Mouse (Mus musculus) limb, embryonic 11.5 days (tissue): ENCODE measurements at regions not wholly inside any gene's neighbourhood (a gene's known extent, or its start where the extent isn't known, plus 50 kb on each side); places are given as distances from the start of the nearest gene placed in this dataset.

Experiments
- ATAC-seq: fragments of 200-750 bp; cut with Nextera tagmentation; 2 replicates; pipeline ENCODE4 v1.8.0; 2017; ENCODE audit warnings: low read depth; ENCODE audit not compliant: insufficient number of reproducible peaks, low FRiP score, low TSS enrichment
- DNase-seq: peaks from one replicate; pipeline ENCODE4 v3.0.0-alpha.2; 2015; ENCODE audit warnings: low spot score
- H3K27ac ChIP-seq: fragments of 300-500 bp; sonication (generic); replicated peaks from 2 replicates; pipeline ENCODE4 v1.5.1; 2014; ENCODE audit warnings: low read depth, mild to moderate bottlenecking, low read length
- H3K27me3 ChIP-seq: fragments of 300-500 bp; sonication (generic); 2 replicates; pipeline ENCODE4 v1.6.1; 2014; ENCODE audit warnings: mild to moderate bottlenecking, low read length, mixed read lengths; ENCODE audit not compliant: control insufficient read depth, insufficient read depth
- H3K36me3 ChIP-seq: fragments of 300-500 bp; sonication (generic); 2 replicates; pipeline ENCODE4 v1.6.1; 2014; ENCODE audit warnings: mild to moderate bottlenecking, low read length, moderate library complexity, mixed read lengths; ENCODE audit not compliant: control insufficient read depth, insufficient read depth
- H3K4me1 ChIP-seq: fragments of 300-500 bp; sonication (generic); 2 replicates; pipeline ENCODE4 v1.6.1; 2014; ENCODE audit warnings: low read length, mixed read lengths; ENCODE audit not compliant: control insufficient read depth, insufficient read depth
- H3K4me2 ChIP-seq: fragments of 300-500 bp; sonication (generic); 2 replicates; pipeline ENCODE4 v1.6.1; 2014; ENCODE audit warnings: low read depth, mild to moderate bottlenecking, moderate library complexity; ENCODE audit not compliant: severe bottlenecking
- H3K4me3 ChIP-seq: fragments of 300-500 bp; sonication (generic); 2 replicates; pipeline ENCODE4 v1.5.1; 2014; ENCODE audit warnings: low read depth, low read length
- H3K9ac ChIP-seq: fragments of 300-500 bp; sonication (generic); 2 replicates; pipeline ENCODE4 v1.6.1; 2014; ENCODE audit warnings: mild to moderate bottlenecking, low read length
- H3K9me3 ChIP-seq: fragments of 300-500 bp; sonication (generic); 2 replicates; pipeline ENCODE4 v1.6.1; 2016; ENCODE audit warnings: low read length; ENCODE audit not compliant: control insufficient read depth
- WGBS: fragments of 180-500 bp; shearing (Covaris S2); extraction: QIAGEN DNeasy Blood & Tissue Kit; methylation state at CpG from one replicate; pipeline ENCODE4 v1.1.7; 2014; 5-methylcytosine and 5-hydroxymethylcytosine counted together

- H3K36me3 ChIP-seq, result no peaks in the 10 kb centered on the region
- no peak for DNase-seq
- H3K27ac ChIP-seq, result no peak overlapping the region
- no peak overlapping the region for H3K9ac ChIP-seq
- no peaks in the 10 kb centered on the region for H3K4me1 ChIP-seq
- H3K9me3 ChIP-seq, result no peaks in the 10 kb centered on the region
- ATAC-seq, result no peak
- WGBS, result 94% methylated on average over 11 of the region's 11 CpGs
- no peaks in the 10 kb centered on the region for H3K27me3 ChIP-seq
- H3K4me3 ChIP-seq, result no peak overlapping the region
- H3K4me2 ChIP-seq, result no peak overlapping the region
These were observed 104.4 kb downstream of the Tsen15 start for GRCm38 (mm10) chr1:152282106-152282505.

GRCm38 (mm10) chr1:152281201-152281600, 105.3 kb downstream of the Tsen15 start:
- H3K36me3 ChIP-seq, result no peaks in the 10 kb centered on the region
- no peaks in the 10 kb centered on the region for H3K9me3 ChIP-seq
- H3K27me3 ChIP-seq, result no peaks in the 10 kb centered on the region
- ATAC-seq (no peak), DNase-seq (no peak)
- WGBS, result 87% methylated on average over 8 of the region's 8 CpGs
- no peaks in the 10 kb centered on the region for H3K4me1 ChIP-seq
- no peak overlapping the region for H3K4me2 ChIP-seq
- H3K27ac ChIP-seq, result no peak overlapping the region
- no peak overlapping the region for H3K4me3 ChIP-seq
- no peak overlapping the region for H3K9ac ChIP-seq

GRCm38 (mm10) chr1:152280014-152280413, 106.5 kb downstream of the Tsen15 start:
- H3K4me1 ChIP-seq, result no peaks in the 10 kb centered on the region
- no peak overlapping the region for H3K27ac ChIP-seq
- no peak overlapping the region for H3K9ac ChIP-seq
- no peak for ATAC-seq
- DNase-seq, result peak; percentile 47
- H3K36me3 ChIP-seq, result no peaks in the 10 kb centered on the region
- H3K9me3 ChIP-seq, result no peaks in the 10 kb centered on the region
- H3K4me2 ChIP-seq, result no peak overlapping the region
- 48% methylated on average over 1 of the region's 1 CpGs for WGBS
- no peaks in the 10 kb centered on the region for H3K27me3 ChIP-seq
- no peak overlapping the region for H3K4me3 ChIP-seq

- 96% methylated on average over 24 of the region's 24 CpGs for WGBS
- no peaks in the 10 kb centered on the region for H3K36me3 ChIP-seq
- no peaks in the 10 kb centered on the region for H3K27me3 ChIP-seq
- ATAC-seq (no peak), DNase-seq (no peak)
- no peak overlapping the region for H3K4me2 ChIP-seq
- H3K9ac ChIP-seq, result no peak overlapping the region
- no peaks in the 10 kb centered on the region for H3K4me1 ChIP-seq
- no peak overlapping the region for H3K27ac ChIP-seq
- H3K4me3 ChIP-seq, result no peak overlapping the region
- no peaks in the 10 kb centered on the region for H3K9me3 ChIP-seq
These were observed 111.5 kb downstream of the Tsen15 start for GRCm38 (mm10) chr1:152275011-152275410.

- no peak for DNase-seq
- Histone ChIP-seq H3K4me1 (no peaks in the 10 kb centered on the region), H3K4me2 (no peak overlapping the region), H3K27ac (no peak overlapping the region), H3K9me3 (no peaks in the 10 kb centered on the region), H3K9ac (no peak overlapping the region), H3K36me3 (no peaks in the 10 kb centered on the region), H3K27me3 (no peaks in the 10 kb centered on the region), H3K4me3 (no peak overlapping the region)
- ATAC-seq, result no peak
- 85% methylated on average over 1 of the region's 1 CpGs for WGBS
These were observed 113.1 kb downstream of the Tsen15 start for GRCm38 (mm10) chr1:152273430-152273829.

GRCm38 (mm10) chr1:152269936-152270702, 116.4 kb downstream of the Tsen15 start:
- Histone ChIP-seq H3K27ac (no peak overlapping the region), H3K27me3 (no peaks in the 10 kb centered on the region), H3K9me3 (no peaks in the 10 kb centered on the region), H3K4me2 (no peak overlapping the region), H3K36me3 (no peaks in the 10 kb centered on the region), H3K9ac (no peak overlapping the region), H3K4me1 (no peaks in the 10 kb centered on the region), H3K4me3 (no peak overlapping the region)
- DNase-seq (no peak), ATAC-seq (no peak)
- WGBS, result 83% methylated on average over 10 of the region's 10 CpGs

GRCm38 (mm10) chr1:152266390-152266789, 120.1 kb downstream of the Tsen15 start:
- no peak overlapping the region for H3K27ac ChIP-seq
- H3K4me2 ChIP-seq, result no peak overlapping the region
- ATAC-seq (no peak), DNase-seq (no peak)
- no peaks in the 10 kb centered on the region for H3K27me3 ChIP-seq
- no peak overlapping the region for H3K9ac ChIP-seq
- H3K36me3 ChIP-seq, result no peaks in the 10 kb centered on the region
- H3K9me3 ChIP-seq, result no peaks in the 10 kb centered on the region
- no peak overlapping the region for H3K4me3 ChIP-seq
- no peaks in the 10 kb centered on the region for H3K4me1 ChIP-seq

GRCm38 (mm10) chr1:152264981-152265380, 121.5 kb downstream of the Tsen15 start:
- H3K36me3 ChIP-seq, result no peaks in the 10 kb centered on the region
- DNase-seq (no peak), ATAC-seq (no peak)
- no peaks in the 10 kb centered on the region for H3K4me1 ChIP-seq
- H3K27ac ChIP-seq, result no peak overlapping the region
- no peak overlapping the region for H3K4me2 ChIP-seq
- no peak overlapping the region for H3K9ac ChIP-seq
- WGBS, result 80% methylated on average over 6 of the region's 6 CpGs
- H3K27me3 ChIP-seq, result no peaks in the 10 kb centered on the region
- H3K9me3 ChIP-seq, result no peaks in the 10 kb centered on the region
- H3K4me3 ChIP-seq, result no peak overlapping the region

GRCm38 (mm10) chr1:152261472-152261871, 125.0 kb downstream of the Tsen15 start:
- no peak overlapping the region for H3K27ac ChIP-seq
- no peaks in the 10 kb centered on the region for H3K4me1 ChIP-seq
- ATAC-seq, result no peak
- H3K9ac ChIP-seq, result no peak overlapping the region
- 41% methylated on average over 4 of the region's 4 CpGs for WGBS
- no peak for DNase-seq
- H3K4me2 ChIP-seq, result no peak overlapping the region
- H3K27me3 ChIP-seq, result no peaks in the 10 kb centered on the region
- no peaks in the 10 kb centered on the region for H3K9me3 ChIP-seq
- H3K36me3 ChIP-seq, result no peaks in the 10 kb centered on the region
- no peak overlapping the region for H3K4me3 ChIP-seq
